Mouse (Mus musculus) heart, postnatal 0 days (tissue): ENCODE measurements around the gene Atg7.

Source experiments
- CTCF ChIP-seq: IDR thresholded peaks from 2 replicates; pipeline ENCODE4 v1.5.1; 2016; ENCODE audit warnings: antibody characterized with exemption, control low read depth, low read depth
- EP300 ChIP-seq: IDR thresholded peaks from 2 replicates; pipeline ENCODE4 v1.6.1; 2016; ENCODE audit warnings: antibody characterized with exemption, low read depth

DNA sequence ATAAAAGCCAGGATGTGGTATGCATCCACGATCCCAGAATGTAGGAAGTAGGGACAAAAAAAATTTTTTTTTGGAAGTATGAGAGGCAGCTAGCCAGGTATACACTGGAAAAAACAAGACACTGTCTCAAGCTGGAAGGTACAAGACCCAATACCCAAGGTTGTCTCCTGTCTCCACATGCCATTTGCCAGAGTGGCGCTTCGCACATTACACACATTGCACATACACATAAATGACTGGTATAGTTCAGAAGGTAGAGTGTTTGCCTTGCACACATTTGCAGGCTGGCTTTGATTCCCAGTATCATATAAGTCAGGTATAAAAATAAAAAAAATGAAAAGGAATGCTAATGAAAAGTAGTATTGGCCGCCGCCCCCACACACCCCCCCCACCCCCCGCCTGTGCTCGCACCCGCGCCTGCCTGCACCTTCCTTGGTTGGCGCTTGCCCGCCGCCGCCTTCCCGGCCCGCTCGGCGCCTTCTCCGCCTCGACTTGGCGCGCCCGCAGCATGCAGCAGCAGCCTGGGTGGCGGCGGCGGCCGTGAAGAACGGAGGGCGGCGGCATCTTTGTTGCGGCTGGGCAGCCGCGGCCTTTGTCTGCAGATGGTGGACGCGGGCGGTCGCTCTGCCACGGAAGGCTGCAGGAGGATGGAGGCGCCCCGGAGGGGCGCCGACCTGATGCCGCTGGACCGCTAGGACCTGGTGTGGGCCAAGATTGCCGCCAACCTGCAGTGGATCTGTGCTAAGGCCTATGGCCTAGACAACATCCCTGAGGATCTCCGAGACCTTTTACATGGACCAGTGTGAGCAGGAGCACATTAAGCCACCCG is 95.2 kb downstream of the Atg7 start:
- TF ChIP-seq CTCF = no peak
- no peak for TF ChIP-seq EP300
